Mouse (Mus musculus): ENCODE measurements around the gene Bag2.

- TF ChIP-seq CTCF (IDR thresholded peaks at IDR 0.05; ENCODE audit: borderline replicate concordance, extremely low read depth, insufficient read depth, insufficient read length) (no peak), POLR2A (IDR thresholded peaks at IDR 0.05; ENCODE audit: borderline replicate concordance, extremely low read depth, insufficient read depth, insufficient read length, poor library complexity, severe bottlenecking) (no peak)
These were observed 11.2 kb upstream of the Bag2 start for GRCm38 (mm10) chr1:33768827-33769226.
